Mouse (Mus musculus) brain, embryonic 14.5 days (tissue): ENCODE data around the gene Prkrip1.

Experiments used
- CTCF ChIP-seq: fragments of 200-500 bp; IDR thresholded peaks from 2 replicates; pipeline ENCODE4 v1.5.1; 2012; ENCODE audit warnings: inconsistent platforms, mild to moderate bottlenecking, moderate library complexity, borderline replicate concordance; ENCODE audit not compliant: insufficient read depth, insufficient read length; ENCODE audit errors: extremely low read depth
- POLR2A ChIP-seq: fragments of 200-500 bp; IDR thresholded peaks from 2 replicates; pipeline ENCODE4 v1.6.1; 2012; ENCODE audit warnings: mild to moderate bottlenecking, inconsistent platforms, borderline replicate concordance; ENCODE audit not compliant: poor library complexity, insufficient read depth, insufficient read length, severe bottlenecking; ENCODE audit errors: extremely low read depth

GRCm38 (mm10) chr5:136139393-136139792, 59.4 kb downstream of the Prkrip1 start:
- TF ChIP-seq CTCF (no peak), POLR2A (no peak)
